Mouse (Mus musculus): ENCODE results near the gene Zfp503. TPM values are rescaled to one million over a fixed set of nuclear protein-coding genes. Genes with fewer than 3 reads are reported as not detected.

The Zfp503 gene
- polyA plus RNA-seq, 1 experiment from 2014 or later, result 1.6 TPM

- H3K4me1 ChIP-seq (ENCODE audit: control insufficient read depth in 2 of 2, insufficient read depth in 2 of 2, low read length in 2 of 2), result peaks cover 7 to 29% of the 10 kb centered on the region in 2 experiments; a peak in 3 of 4 replicates
- no peak for ATAC-seq (ENCODE audit: insufficient number of reproducible peaks, insufficient read depth, low FRiP score, low read depth)
- peak overlapping the region; percentile 79 for H3K4me2 ChIP-seq (ENCODE audit: low read length)
- WGBS, result 7% methylated on average over 38 of the region's 38 CpGs
- H3K27me3 ChIP-seq (ENCODE audit: control insufficient read depth, insufficient read depth, low read length), result peaks cover 33% of the 10 kb centered on the region
- H3K4me3 ChIP-seq (ENCODE audit: control insufficient read depth in 1 of 2, insufficient read depth in 1 of 2, low read depth in 1 of 2, low read length in 2 of 2), result peak overlapping the region; percentile 24 to 43
- no peaks in the 10 kb centered on the region for H3K9me3 ChIP-seq (ENCODE audit: control insufficient read depth, low read length)
- peak overlapping the region; percentile 60 for H3K9ac ChIP-seq (ENCODE audit: low read length)
- H3K27ac ChIP-seq (replicated peaks in 1 of 2; ENCODE audit: control insufficient read depth in 1 of 2, insufficient read depth in 1 of 2, low read depth in 2 of 2, low read length in 2 of 2), result no peak overlapping the region
- no peaks in the 10 kb centered on the region for H3K36me3 ChIP-seq (ENCODE audit: control insufficient read depth, insufficient read depth, low read length)
Measured at GRCm38 (mm10) chr14:21982592-21983310, 6.7 kb downstream of the Zfp503 start.

- Histone ChIP-seq H3K36me3 (ENCODE audit: control insufficient read depth, insufficient read depth, low read length) (no peaks in the 10 kb centered on the region), H3K9ac (ENCODE audit: low read length) (peak overlapping the region; percentile 60), H3K27me3 (ENCODE audit: control insufficient read depth, insufficient read depth, low read length) (peaks cover 33% of the 10 kb centered on the region), H3K4me1 (ENCODE audit: control insufficient read depth in 2 of 2, insufficient read depth in 2 of 2, low read length in 2 of 2) (peaks cover 7 to 29% of the 10 kb centered on the region in 2 experiments; a peak in 3 of 4 replicates), H3K4me2 (ENCODE audit: low read length) (peak overlapping the region; percentile 79), H3K9me3 (ENCODE audit: control insufficient read depth, low read length) (no peaks in the 10 kb centered on the region), H3K4me3 (ENCODE audit: control insufficient read depth in 1 of 2, insufficient read depth in 1 of 2, low read depth in 1 of 2, low read length in 2 of 2) (peak overlapping the region; percentile 24 to 43), H3K27ac (replicated peaks in 1 of 2; ENCODE audit: control insufficient read depth in 1 of 2, insufficient read depth in 1 of 2, low read depth in 2 of 2, low read length in 2 of 2) (no peak overlapping the region)
- no peak for ATAC-seq (ENCODE audit: insufficient number of reproducible peaks, insufficient read depth, low FRiP score, low read depth)
- 30% methylated on average over 14 of the region's 14 CpGs for WGBS
Measured at GRCm38 (mm10) chr14:21982096-21982591, 7.3 kb downstream of the Zfp503 start.

- H3K27me3 ChIP-seq (ENCODE audit: control insufficient read depth, insufficient read depth, low read length), result peaks cover 33% of the 10 kb centered on the region
- H3K4me2 ChIP-seq (ENCODE audit: low read length), result peak overlapping the region; percentile 79
- peaks cover 5 to 25% of the 10 kb centered on the region in 2 experiments; a peak in 3 of 4 replicates for H3K4me1 ChIP-seq (ENCODE audit: control insufficient read depth in 2 of 2, insufficient read depth in 2 of 2, low read length in 2 of 2)
- H3K36me3 ChIP-seq (ENCODE audit: control insufficient read depth, insufficient read depth, low read length), result no peaks in the 10 kb centered on the region
- WGBS, result 1% methylated on average over 18 of the region's 22 CpGs
- H3K9me3 ChIP-seq (ENCODE audit: control insufficient read depth, low read length), result no peaks in the 10 kb centered on the region
- H3K9ac ChIP-seq (ENCODE audit: low read length), result no peak overlapping the region
- peak; percentile 52 for ATAC-seq (ENCODE audit: insufficient number of reproducible peaks, insufficient read depth, low FRiP score, low read depth)
- H3K4me3 ChIP-seq (ENCODE audit: control insufficient read depth in 1 of 2, insufficient read depth in 1 of 2, low read depth in 1 of 2, low read length in 2 of 2), result peak overlapping the region; percentile 14 to 25; a peak in 2 of 4 replicates
- H3K27ac ChIP-seq (replicated peaks in 1 of 2; ENCODE audit: control insufficient read depth in 1 of 2, insufficient read depth in 1 of 2, low read depth in 2 of 2, low read length in 2 of 2), result no peak overlapping the region
Measured at GRCm38 (mm10) chr14:21981462-21981861, 7.9 kb downstream of the Zfp503 start.

GRCm38 (mm10) chr14:21968978-21969377, 20.4 kb downstream of the Zfp503 start:
- no peak overlapping the region for H3K4me2 ChIP-seq (ENCODE audit: low read length)
- H3K27me3 ChIP-seq (ENCODE audit: control insufficient read depth, insufficient read depth, low read length), result 0 out of 2 replicates have a peak, but pooled peaks cover 9% of the 10 kb centered on the region
- H3K9me3 ChIP-seq (ENCODE audit: control insufficient read depth, low read length), result no peaks in the 10 kb centered on the region
- H3K9ac ChIP-seq (ENCODE audit: low read length), result no peak overlapping the region
- no peak overlapping the region for H3K27ac ChIP-seq (replicated peaks in 1 of 2; ENCODE audit: control insufficient read depth in 1 of 2, insufficient read depth in 1 of 2, low read depth in 2 of 2, low read length in 2 of 2)
- ATAC-seq (ENCODE audit: insufficient number of reproducible peaks, insufficient read depth, low FRiP score, low read depth), result no peak
- no peaks in the 10 kb centered on the region for H3K36me3 ChIP-seq (ENCODE audit: control insufficient read depth, insufficient read depth, low read length)
- no peak overlapping the region for H3K4me3 ChIP-seq (ENCODE audit: control insufficient read depth in 1 of 2, insufficient read depth in 1 of 2, low read depth in 1 of 2, low read length in 2 of 2)
- WGBS, result 19% methylated on average over 4 of the region's 4 CpGs
- H3K4me1 ChIP-seq (ENCODE audit: control insufficient read depth in 2 of 2, insufficient read depth in 2 of 2, low read length in 2 of 2), result no peaks in the 10 kb centered on the region

GRCm38 (mm10) chr14:21967375-21968010, 21.9 kb downstream of the Zfp503 start:
- H3K9me3 ChIP-seq (ENCODE audit: control insufficient read depth, low read length), result 0 out of 2 replicates have a peak, but pooled peaks cover 3% of the 10 kb centered on the region
- H3K27ac ChIP-seq (replicated peaks in 1 of 2; ENCODE audit: control insufficient read depth in 1 of 2, insufficient read depth in 1 of 2, low read depth in 2 of 2, low read length in 2 of 2), result no peak overlapping the region
- H3K27me3 ChIP-seq (ENCODE audit: control insufficient read depth, insufficient read depth, low read length), result 0 out of 2 replicates have a peak, but pooled peaks cover 9% of the 10 kb centered on the region
- H3K36me3 ChIP-seq (ENCODE audit: control insufficient read depth, insufficient read depth, low read length), result no peaks in the 10 kb centered on the region
- H3K4me3 ChIP-seq (ENCODE audit: control insufficient read depth in 1 of 2, insufficient read depth in 1 of 2, low read depth in 1 of 2, low read length in 2 of 2), result no peak overlapping the region
- H3K9ac ChIP-seq (ENCODE audit: low read length), result no peak overlapping the region
- no peak overlapping the region for H3K4me2 ChIP-seq (ENCODE audit: low read length)
- no peak for ATAC-seq (ENCODE audit: insufficient number of reproducible peaks, insufficient read depth, low FRiP score, low read depth)
- WGBS, result 87% methylated on average over 12 of the region's 12 CpGs
- H3K4me1 ChIP-seq (ENCODE audit: control insufficient read depth in 2 of 2, insufficient read depth in 2 of 2, low read length in 2 of 2), result no peaks in the 10 kb centered on the region

DNA sequence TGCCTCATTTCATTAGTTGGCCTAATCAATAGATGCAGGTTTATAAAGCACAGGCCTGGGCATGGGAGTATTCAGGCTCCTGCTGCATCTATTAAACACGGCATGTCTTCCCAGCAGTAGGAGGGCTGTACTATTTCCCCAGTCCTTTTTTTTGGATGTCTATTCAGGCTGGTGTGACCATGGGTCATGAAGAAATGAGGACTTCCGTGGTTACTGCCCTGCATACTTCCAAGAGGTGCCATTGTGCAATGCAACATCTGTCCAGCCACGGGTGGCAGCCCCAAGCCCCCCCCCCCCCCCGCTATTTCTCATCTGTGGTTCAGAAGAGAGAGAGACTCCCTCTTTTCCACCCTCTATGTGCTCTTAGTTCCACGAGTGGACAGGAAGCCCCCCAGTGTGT, 23.1 kb downstream of the Zfp503 start:
- H3K4me1 ChIP-seq (ENCODE audit: control insufficient read depth in 2 of 2, insufficient read depth in 2 of 2, low read length in 2 of 2), result no peaks in the 10 kb centered on the region
- H3K9me3 ChIP-seq (ENCODE audit: control insufficient read depth, low read length), result 0 out of 2 replicates have a peak, but pooled peaks cover 3% of the 10 kb centered on the region
- no peak for ATAC-seq (ENCODE audit: insufficient number of reproducible peaks, insufficient read depth, low FRiP score, low read depth)
- H3K36me3 ChIP-seq (ENCODE audit: control insufficient read depth, insufficient read depth, low read length), result no peaks in the 10 kb centered on the region
- H3K4me2 ChIP-seq (ENCODE audit: low read length), result no peak overlapping the region
- no peak overlapping the region for H3K27ac ChIP-seq (replicated peaks in 1 of 2; ENCODE audit: control insufficient read depth in 1 of 2, insufficient read depth in 1 of 2, low read depth in 2 of 2, low read length in 2 of 2)
- H3K9ac ChIP-seq (ENCODE audit: low read length), result no peak overlapping the region
- WGBS, result 58% methylated on average over 4 of the region's 5 CpGs
- 0 out of 2 replicates have a peak, but pooled peaks cover 5% of the 10 kb centered on the region for H3K27me3 ChIP-seq (ENCODE audit: control insufficient read depth, insufficient read depth, low read length)
- no peak overlapping the region for H3K4me3 ChIP-seq (ENCODE audit: control insufficient read depth in 1 of 2, insufficient read depth in 1 of 2, low read depth in 1 of 2, low read length in 2 of 2)

DNA sequence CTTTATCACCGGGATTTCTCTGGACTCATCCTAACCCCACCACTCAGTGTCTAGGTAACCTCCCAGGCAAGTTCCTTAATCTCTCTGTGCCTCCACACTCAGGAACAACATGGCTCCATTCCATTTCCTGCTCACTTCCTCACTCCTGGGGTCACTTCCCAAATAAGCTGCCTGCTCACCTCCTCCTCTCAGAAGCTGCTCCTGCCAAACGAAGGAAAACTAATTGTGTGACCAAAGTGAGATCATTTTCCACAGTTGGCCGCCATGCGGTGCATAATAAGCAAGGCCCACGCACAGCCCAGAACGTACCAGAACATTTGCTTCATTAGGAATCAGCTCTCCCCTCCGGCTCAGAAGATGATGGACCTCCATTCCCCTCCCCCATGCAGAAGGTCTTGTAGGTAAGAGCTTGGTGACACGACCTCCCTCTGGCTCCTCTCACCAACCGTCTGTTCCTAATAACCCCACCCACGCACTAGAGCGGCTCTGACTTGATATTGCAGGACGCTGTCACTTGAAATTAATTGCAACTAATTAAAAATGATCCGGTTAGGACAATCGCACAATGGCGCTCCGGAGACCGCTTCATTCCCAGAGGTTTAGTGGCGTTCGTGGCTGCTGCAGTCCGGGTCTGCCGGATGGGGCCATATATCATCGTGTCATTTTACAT, 26.9 kb downstream of the Zfp503 start:
- no peaks in the 10 kb centered on the region for H3K36me3 ChIP-seq (ENCODE audit: control insufficient read depth, insufficient read depth, low read length)
- no peak overlapping the region for H3K4me3 ChIP-seq (ENCODE audit: control insufficient read depth in 1 of 2, insufficient read depth in 1 of 2, low read depth in 1 of 2, low read length in 2 of 2)
- no peak overlapping the region for H3K4me2 ChIP-seq (ENCODE audit: low read length)
- WGBS, result 84% methylated on average over 22 of the region's 22 CpGs
- H3K4me1 ChIP-seq (ENCODE audit: control insufficient read depth in 2 of 2, insufficient read depth in 2 of 2, low read length in 2 of 2), result peaks cover 13 to 14% of the 10 kb centered on the region in 2 experiments
- no peaks in the 10 kb centered on the region for H3K27me3 ChIP-seq (ENCODE audit: control insufficient read depth, insufficient read depth, low read length)
- no peak overlapping the region for H3K27ac ChIP-seq (replicated peaks in 1 of 2; ENCODE audit: control insufficient read depth in 1 of 2, insufficient read depth in 1 of 2, low read depth in 2 of 2, low read length in 2 of 2)
- H3K9ac ChIP-seq (ENCODE audit: low read length), result no peak overlapping the region
- ATAC-seq (ENCODE audit: insufficient number of reproducible peaks, insufficient read depth, low FRiP score, low read depth), result no peak
- H3K9me3 ChIP-seq (ENCODE audit: control insufficient read depth, low read length), result 0 out of 2 replicates have a peak, but pooled peaks cover 3% of the 10 kb centered on the region

Measured in heart, embryonic 14.5 days (tissue).